Comparison of ENCODE assay signal across 21 mouse cellular contexts in genomic region chr17:42981806-42982205, GRCm38 (mm10). TPM values are rescaled to one million over a fixed set of nuclear protein-coding genes. Genes with fewer than 3 reads are reported as not detected.
DNase-seq lines count a peak whose midpoint lies in the region; ATAC-seq and TF ChIP-seq lines count a peak whose summit lies in the region.
"Had no signal": no experiment of that assay in that cellular context is flagged by ENCODE, and none has a peak within 500 bp of the region (broad histone marks: within the 10 kb centered on the region; RNA-seq: fewer than 3 reads in every experiment).

No protein-coding gene starts in this region.

- no peak overlapping the region for H3K9ac ChIP-seq in lung, embryonic 14.5 days
- no peak overlapping the region for H3K9ac ChIP-seq in intestine, postnatal 0 days (ENCODE audit: low read depth, low read length)
- H3K9ac ChIP-seq in hindbrain, embryonic 13.5 days, result no peak overlapping the region
- H3K9ac ChIP-seq: liver, embryonic 14.5 days; midbrain, embryonic 13.5 days; neural tube, embryonic 13.5 days had no signal

- no peaks in the 10 kb centered on the region for H3K4me1 ChIP-seq in lung, embryonic 14.5 days (ENCODE audit: insufficient read depth)
- no peaks in the 10 kb centered on the region for H3K4me1 ChIP-seq in intestine, postnatal 0 days (replicated peaks; ENCODE audit: control insufficient read depth, insufficient read depth, low read length)
- 0 out of 2 replicates have a peak, but pooled peaks cover 2% of the 10 kb centered on the region for H3K4me1 ChIP-seq in hindbrain, embryonic 13.5 days (replicated peaks)
- H3K4me1 ChIP-seq: midbrain, embryonic 13.5 days had no signal

- 36% methylated on average over 3 of the region's 3 CpGs for WGBS in lung, embryonic 14.5 days
- WGBS in intestine, postnatal 0 days, result 48% methylated on average over 3 of the region's 3 CpGs
- 89% methylated on average over 3 of the region's 3 CpGs for WGBS in hindbrain, embryonic 13.5 days

- no peaks in the 10 kb centered on the region for H3K9me3 ChIP-seq in lung, embryonic 14.5 days (ENCODE audit: low read depth, low read length)
- no peaks in the 10 kb centered on the region for H3K9me3 ChIP-seq in intestine, postnatal 0 days (ENCODE audit: control insufficient read depth)
- H3K9me3 ChIP-seq in hindbrain, embryonic 13.5 days, result 0 out of 2 replicates have a peak, but pooled peaks cover 3% of the 10 kb centered on the region
- H3K9me3 ChIP-seq: midbrain, embryonic 13.5 days; neural tube, embryonic 13.5 days had no signal

- TF ChIP-seq CTCF in lung, embryonic 14.5 days (IDR thresholded peaks at IDR 0.05; ENCODE audit: low read depth), result no peak
- TF ChIP-seq CTCF in intestine, postnatal 0 days (IDR thresholded peaks at IDR 0.05; ENCODE audit: low read depth), result no peak

- H3K27ac ChIP-seq in lung, embryonic 14.5 days (ENCODE audit: low read depth), result no peak overlapping the region
- H3K27ac ChIP-seq in intestine, postnatal 0 days (ENCODE audit: low read depth, low read length), result no peak overlapping the region
- H3K27ac ChIP-seq in hindbrain, embryonic 13.5 days, result no peak overlapping the region
- H3K27ac ChIP-seq: gastrocnemius, adult 2 months; heart, adult 2 months; hindbrain, postnatal 0 days; layer of hippocampus, adult 2 months; liver, embryonic 14.5 days; midbrain, embryonic 13.5 days; neural tube, embryonic 13.5 days had no signal

- peak; percentile 39 for DNase-seq in lung, embryonic 14.5 days
- DNase-seq in lung, postnatal 14 days, result no peak
- DNase-seq in lung, postnatal 25 days (ENCODE audit: low spot score), result peak; percentile 45
- DNase-seq in yolk sac, embryonic 10.5 days (ENCODE audit: low spot score), result peak; percentile 48
- no peak for DNase-seq in cerebellum, postnatal 14 days
- DNase-seq: adrenal gland, postnatal 14 days; cerebellum, adult 11 months; cerebellum, postnatal 25 days; gastrocnemius, adult 2 months; heart, adult 2 months; kidney, adult 2 months; kidney, postnatal 10 days; right cerebral cortex, adult 18-20 months had no signal

- no peaks in the 10 kb centered on the region for H3K36me3 ChIP-seq in lung, embryonic 14.5 days (ENCODE audit: insufficient read depth)
- no peaks in the 10 kb centered on the region for H3K36me3 ChIP-seq in intestine, postnatal 0 days (ENCODE audit: control insufficient read depth, insufficient read depth)
- no peaks in the 10 kb centered on the region for H3K36me3 ChIP-seq in hindbrain, embryonic 13.5 days
- H3K36me3 ChIP-seq: midbrain, embryonic 13.5 days; neural tube, embryonic 13.5 days had no signal

- H3K4me2 ChIP-seq in lung, embryonic 14.5 days, result no peak overlapping the region
- no peak overlapping the region for H3K4me2 ChIP-seq in intestine, postnatal 0 days (replicated peaks; ENCODE audit: low read depth)
- no peak overlapping the region for H3K4me2 ChIP-seq in hindbrain, embryonic 13.5 days
- H3K4me2 ChIP-seq: midbrain, embryonic 13.5 days; neural tube, embryonic 13.5 days had no signal

- H3K4me3 ChIP-seq in lung, embryonic 14.5 days (ENCODE audit: low read depth, low read length), result no peak overlapping the region
- H3K4me3 ChIP-seq in intestine, postnatal 0 days (ENCODE audit: low read depth, low read length), result no peak overlapping the region
- no peak overlapping the region for H3K4me3 ChIP-seq in hindbrain, embryonic 13.5 days
- H3K4me3 ChIP-seq: gastrocnemius, adult 2 months; heart, adult 2 months; layer of hippocampus, adult 2 months; midbrain, embryonic 13.5 days; neural tube, embryonic 13.5 days had no signal

- peak; percentile 17; the same call in 1 of the 2 replicates for ATAC-seq in lung, embryonic 14.5 days (ENCODE audit: insufficient read depth)
- ATAC-seq in intestine, postnatal 0 days, result peak; percentile 53; the same call in 1 of the 2 replicates
- no peak for ATAC-seq in hindbrain, embryonic 13.5 days (ENCODE audit: low FRiP score)
- ATAC-seq: activated CD4-positive, CD25-positive, alpha-beta regulatory T cell, adult 4 months; hindbrain, postnatal 0 days; midbrain, embryonic 13.5 days had no signal

- no peaks in the 10 kb centered on the region for H3K27me3 ChIP-seq in lung, embryonic 14.5 days (ENCODE audit: insufficient read depth, low read length)
- H3K27me3 ChIP-seq in intestine, postnatal 0 days (replicated peaks; ENCODE audit: control insufficient read depth, insufficient read depth, low read length), result no peaks in the 10 kb centered on the region
- no peaks in the 10 kb centered on the region for H3K27me3 ChIP-seq in hindbrain, embryonic 13.5 days
- H3K27me3 ChIP-seq: midbrain, embryonic 13.5 days; neural tube, embryonic 13.5 days had no signal

RNA-seq across cellular contexts. Expression of gene Tnfrsf21, which starts 34.5 kb away (rescaled TPM):
- polyA plus RNA-seq in lung, embryonic 14.5 days (2014; fragmentation: Nextera tagmentation; extraction: Ambion mirVana), result 39.6 and 41.1 TPM in 2 replicates
- polyA plus RNA-seq in intestine, postnatal 0 days (2015; fragmentation: Nextera tagmentation; extraction: Ambion mirVana), result 9.0 and 10.0 TPM in 2 replicates
- 62.6 and 62.8 TPM in 2 replicates for polyA plus RNA-seq in hindbrain, embryonic 13.5 days (2015; fragmentation: Nextera tagmentation; extraction: Ambion mirVana)
- polyA plus RNA-seq: activated CD4-positive, CD25-positive, alpha-beta regulatory T cell, adult 4 months had no signal

Comparison
In these comparisons a context has a peak if more than half of its experiments do, and no peak if none do; other contexts are left out.
1. DNase-seq: peak in lung, embryonic 14.5 days (single experiment), lung, postnatal 25 days (single experiment) and yolk sac, embryonic 10.5 days (single experiment); none in lung, postnatal 14 days (single experiment) and cerebellum, postnatal 14 days (0 of 2).